Mouse (Mus musculus): ENCODE results near the gene Sox18. TPM values are rescaled to one million over a fixed set of nuclear protein-coding genes. Genes with fewer than 3 reads are reported as not detected.

The Sox18 gene
- total RNA-seq, 1 experiment from 2014 or later: not detected

DNA sequence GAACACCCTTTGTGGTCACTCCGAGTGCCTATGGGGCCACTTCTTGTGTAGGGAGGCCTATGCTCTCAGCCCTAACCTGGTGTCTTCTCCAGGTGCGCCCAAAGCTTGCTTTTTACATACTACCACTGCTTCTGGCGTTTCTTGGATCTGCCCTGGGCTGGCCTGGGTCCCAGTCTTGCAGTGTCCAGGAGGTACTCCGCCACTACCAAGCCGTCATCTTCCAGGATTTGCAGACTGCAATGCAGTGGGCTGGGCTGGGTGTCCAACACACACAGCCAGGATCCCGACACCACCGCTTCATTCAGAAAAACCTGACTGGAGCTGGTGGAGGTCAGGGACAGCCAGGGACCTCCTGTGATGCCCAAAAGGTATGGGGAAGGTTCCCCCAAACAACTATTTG lies 12.9 kb downstream of the Sox18 start:
- no peak for ATAC-seq (replicated peaks; ENCODE audit: insufficient number of reproducible peaks, low FRiP score, low TSS enrichment, poor library complexity, severe bottlenecking)

DNA sequence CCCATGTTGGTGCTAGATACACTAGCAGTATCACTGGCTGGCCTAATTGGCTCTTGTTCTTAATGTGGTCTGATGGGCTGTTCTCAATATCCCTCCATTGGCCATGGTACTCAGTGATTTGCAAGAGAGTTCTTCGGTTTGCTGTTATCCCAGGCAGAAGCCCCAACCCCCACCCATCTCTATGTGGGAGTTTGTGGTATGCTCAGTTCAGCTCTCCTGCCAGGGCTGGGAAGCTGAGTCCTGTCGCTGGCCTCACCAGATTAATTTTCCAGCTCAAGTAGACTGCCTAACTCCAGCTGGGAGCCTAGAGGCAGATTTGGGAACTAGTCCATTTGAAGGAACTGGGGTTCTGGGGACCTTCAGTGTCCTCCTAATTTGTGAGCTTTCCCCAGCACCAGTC lies 14.0 kb downstream of the Sox18 start:
- ATAC-seq (replicated peaks; ENCODE audit: insufficient number of reproducible peaks, low FRiP score, low TSS enrichment, poor library complexity, severe bottlenecking): no peak

DNA sequence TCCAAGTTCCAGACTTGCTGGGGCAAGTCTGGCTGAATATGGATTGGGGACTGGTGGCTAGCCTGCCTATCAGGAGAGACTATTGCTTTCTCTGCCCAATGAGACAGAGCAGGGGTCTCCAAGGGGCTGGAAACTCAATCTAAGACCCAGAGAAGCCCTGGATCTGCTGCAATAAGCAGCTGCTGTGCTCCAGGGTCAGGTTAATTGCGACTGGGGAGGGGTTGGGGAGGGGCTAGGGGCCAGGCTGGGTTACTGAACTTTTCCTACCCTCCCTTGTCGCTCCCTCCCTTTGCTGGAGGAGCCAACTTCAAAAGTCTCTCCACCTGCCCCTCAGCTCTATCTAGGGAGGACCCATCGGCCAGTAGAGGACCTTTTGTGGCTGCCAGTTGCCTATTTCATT lies 14.7 kb downstream of the Sox18 start, which contains the start of gene Gm29797:
Gene Gm29797 (plus strand): TSS at position 301 of the 400 bp plus-strand sequence.
- ATAC-seq (replicated peaks; ENCODE audit: insufficient number of reproducible peaks, low FRiP score, low TSS enrichment, poor library complexity, severe bottlenecking): no peak

DNA sequence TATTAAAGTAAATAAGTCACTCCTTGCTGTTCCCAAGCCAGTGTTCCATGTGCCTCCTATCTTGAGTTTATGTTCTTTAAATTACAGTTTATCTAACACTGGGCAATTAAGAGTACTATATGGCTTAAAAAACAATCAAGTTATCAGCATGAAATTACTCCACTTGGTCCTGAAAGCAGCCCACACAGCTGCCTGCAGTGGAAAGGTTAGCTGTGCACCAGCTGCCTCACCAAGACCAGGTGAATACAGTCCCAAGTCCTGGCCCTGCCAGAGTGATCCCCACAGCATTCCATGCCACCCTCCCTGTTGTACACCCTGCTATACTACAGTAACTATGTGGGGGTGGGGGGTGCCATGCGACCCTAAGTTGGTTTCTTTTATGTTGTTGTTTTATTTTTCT lies 17.9 kb downstream of the Sox18 start:
- ATAC-seq (replicated peaks; ENCODE audit: insufficient number of reproducible peaks, low FRiP score, low TSS enrichment, poor library complexity, severe bottlenecking): no peak

DNA sequence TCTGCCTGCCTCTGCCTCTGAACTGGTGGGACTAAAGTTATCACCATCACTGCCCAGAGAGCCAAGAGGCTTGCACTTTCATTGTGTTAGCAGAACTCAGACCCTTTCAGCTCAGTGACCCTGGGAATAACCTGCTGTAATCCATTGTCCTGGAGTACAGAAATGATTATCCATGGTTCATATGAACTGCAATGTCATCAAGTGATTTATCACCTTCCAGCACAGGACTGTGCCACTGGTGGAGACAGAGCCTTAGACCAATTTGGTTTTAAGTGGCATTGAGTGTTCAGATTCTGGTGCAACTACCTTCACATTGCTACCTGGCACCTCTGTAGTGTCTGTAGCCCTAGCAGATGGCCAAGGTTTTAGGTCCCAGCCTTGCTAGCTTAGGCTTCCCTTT lies 18.4 kb downstream of the Sox18 start:
- ATAC-seq (replicated peaks; ENCODE audit: insufficient number of reproducible peaks, low FRiP score, low TSS enrichment, poor library complexity, severe bottlenecking): no peak

DNA sequence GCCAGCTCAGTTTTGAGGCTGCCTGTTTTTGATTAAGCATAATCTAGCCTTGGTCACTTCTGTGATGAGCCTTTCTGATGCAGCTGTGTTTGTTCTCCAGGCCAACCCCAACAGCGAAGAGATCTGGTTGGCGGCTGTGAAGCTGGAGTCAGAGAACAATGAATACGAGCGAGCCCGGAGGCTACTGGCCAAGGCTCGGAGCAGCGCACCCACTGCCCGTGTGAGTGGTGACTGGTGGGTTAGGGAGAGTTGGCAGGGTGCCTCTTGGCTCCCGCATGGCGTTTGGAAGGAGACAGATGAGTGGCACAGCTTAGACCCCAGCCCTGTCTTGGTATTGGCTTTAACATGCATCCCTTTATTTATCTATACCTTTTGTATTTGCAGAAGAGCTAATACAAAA lies 22.5 kb downstream of the Sox18 start:
- ATAC-seq (replicated peaks; ENCODE audit: insufficient number of reproducible peaks, low FRiP score, low TSS enrichment, poor library complexity, severe bottlenecking): no peak

DNA sequence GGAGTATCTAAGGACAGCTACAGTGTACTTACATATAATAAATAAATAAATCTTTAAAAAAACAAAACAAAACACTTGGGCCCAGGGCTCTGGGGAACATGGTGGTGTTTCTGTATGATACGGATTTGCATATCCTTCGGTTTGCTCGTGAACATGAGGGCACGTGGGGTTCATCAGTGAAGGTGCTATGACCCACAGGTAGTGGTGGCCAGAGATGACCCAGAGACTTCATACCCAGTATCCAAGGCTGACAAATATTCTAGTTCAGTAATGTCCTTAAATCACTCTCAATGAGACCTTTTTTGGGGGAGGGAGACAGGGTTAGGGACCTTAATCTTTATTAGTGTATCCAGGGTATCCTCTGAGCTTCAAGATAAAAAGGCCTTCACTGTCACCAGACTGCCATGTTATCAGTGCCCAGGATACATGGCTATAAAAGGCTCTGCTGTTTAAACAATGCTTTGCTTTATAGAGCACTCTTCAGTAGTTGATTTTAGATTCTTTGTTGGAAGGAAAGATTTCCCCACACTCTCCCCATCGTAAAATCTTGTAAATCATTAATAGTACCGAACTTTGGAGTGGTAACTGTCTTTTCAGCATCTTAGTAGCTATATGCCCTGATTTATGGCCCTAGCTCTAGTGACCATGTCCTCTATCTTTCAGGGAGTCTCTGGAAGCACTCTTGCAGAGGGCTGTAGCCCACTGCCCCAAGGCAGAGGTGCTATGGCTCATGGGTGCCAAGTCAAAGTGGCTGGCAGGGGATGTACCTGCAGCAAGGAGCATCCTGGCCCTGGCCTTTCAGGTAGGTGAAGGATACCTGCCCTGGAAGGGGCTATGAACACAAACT lies 24.6 kb downstream of the Sox18 start:
- no peak for ATAC-seq (replicated peaks; ENCODE audit: insufficient number of reproducible peaks, low FRiP score, low TSS enrichment, poor library complexity, severe bottlenecking)

DNA sequence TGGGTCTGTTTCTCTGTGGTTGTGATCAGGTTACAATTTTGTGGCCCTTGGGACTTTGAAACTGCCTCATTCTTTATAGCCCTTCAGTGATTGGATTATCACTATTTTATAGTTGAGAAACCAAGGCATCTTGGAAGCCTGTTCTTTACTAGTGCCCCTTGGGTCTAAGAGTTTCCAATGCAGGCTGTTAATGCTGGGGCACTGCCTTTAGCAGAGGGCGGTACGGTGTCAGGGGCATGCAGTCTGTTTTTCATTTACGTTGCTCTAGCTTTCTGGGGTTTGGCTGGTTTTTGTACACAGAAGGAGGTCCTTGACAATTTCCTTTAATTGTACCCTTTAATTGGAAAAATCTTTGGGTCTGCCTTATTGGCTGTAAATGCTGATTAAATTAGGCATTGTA lies 25.8 kb downstream of the Sox18 start:
- ATAC-seq (replicated peaks; ENCODE audit: insufficient number of reproducible peaks, low FRiP score, low TSS enrichment, poor library complexity, severe bottlenecking): no peak

DNA sequence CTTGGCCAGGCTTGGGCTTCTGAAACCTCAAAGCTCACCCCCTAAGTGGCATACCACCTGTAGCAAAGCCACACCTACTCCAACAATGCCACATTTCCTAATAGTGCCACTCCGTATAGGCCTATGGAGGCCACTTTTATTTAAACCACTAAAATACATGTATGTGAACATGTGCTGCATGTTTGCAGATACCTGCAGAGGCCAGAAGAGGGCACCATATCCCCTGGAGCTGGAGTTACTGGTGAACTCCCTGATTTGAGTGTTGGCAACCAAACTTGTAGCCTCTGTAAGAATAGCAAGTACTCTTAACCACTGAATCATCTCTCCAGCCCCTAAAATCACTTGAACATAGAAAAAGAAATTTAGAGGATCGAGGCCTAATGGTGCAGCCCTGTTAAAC lies 27.1 kb downstream of the Sox18 start:
- peak; percentile 68 for ATAC-seq (replicated peaks; ENCODE audit: insufficient number of reproducible peaks, low FRiP score, low TSS enrichment, poor library complexity, severe bottlenecking)

DNA sequence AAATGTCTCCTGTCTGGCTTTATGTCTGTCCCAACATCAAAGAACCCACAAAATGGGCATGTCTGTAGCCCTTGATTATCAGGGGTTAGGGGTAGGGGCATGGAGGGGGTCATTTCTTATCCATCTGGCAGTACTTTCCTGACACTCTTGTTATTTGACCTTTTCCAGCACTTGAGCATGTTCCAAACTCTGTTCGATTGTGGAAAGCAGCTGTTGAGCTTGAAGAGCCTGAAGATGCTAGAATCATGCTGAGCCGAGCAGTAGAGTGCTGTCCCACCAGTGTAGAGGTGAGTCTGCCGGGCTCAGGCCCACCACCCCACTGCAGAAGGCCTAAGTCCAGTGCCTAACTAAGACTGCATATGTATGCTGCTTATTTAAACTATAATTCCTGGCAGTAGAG lies 35.6 kb downstream of the Sox18 start:
- ATAC-seq (replicated peaks; ENCODE audit: insufficient number of reproducible peaks, low FRiP score, low TSS enrichment, poor library complexity, severe bottlenecking): no peak

DNA sequence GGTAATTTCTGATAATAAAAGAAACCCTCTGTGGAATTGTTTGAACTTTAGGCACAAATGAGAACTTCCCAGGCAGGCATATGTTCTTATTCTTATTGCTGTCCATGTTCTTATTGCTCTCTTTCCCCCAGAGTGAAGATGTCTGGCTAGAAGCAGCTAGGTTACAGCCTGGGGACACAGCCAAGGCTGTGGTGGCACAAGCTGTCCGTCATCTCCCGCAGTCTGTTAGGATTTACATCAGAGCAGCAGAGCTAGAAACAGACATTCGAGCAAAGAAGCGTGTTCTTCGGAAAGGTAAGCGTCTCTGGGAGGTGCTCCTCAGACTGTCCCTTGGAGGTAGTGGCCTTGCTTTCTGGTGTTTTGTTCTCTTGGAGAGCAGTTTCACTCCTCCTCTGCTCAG lies 38.8 kb downstream of the Sox18 start:
- ATAC-seq (replicated peaks; ENCODE audit: insufficient number of reproducible peaks, low FRiP score, low TSS enrichment, poor library complexity, severe bottlenecking): no peak

DNA sequence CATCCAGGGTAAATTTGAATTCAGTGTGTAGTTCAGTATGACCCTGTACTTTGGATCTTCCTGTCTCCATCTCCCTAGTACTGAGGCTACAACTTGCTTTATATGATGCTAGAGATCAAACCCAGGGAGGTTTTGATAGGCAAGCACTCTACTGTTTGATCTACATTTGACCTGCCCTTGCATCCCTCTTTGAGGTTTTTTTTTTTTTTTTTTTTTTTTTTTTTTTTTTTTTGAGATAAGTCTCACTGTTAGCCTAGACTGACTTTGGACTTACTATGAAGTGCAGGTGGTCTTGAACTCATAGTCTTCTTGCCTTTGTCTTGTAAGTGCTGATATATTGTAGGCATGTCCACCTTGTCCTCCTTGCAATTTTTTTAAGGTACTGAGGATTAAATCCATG lies 43.0 kb downstream of the Sox18 start:
- ATAC-seq (replicated peaks; ENCODE audit: insufficient number of reproducible peaks, low FRiP score, low TSS enrichment, poor library complexity, severe bottlenecking): no peak

DNA sequence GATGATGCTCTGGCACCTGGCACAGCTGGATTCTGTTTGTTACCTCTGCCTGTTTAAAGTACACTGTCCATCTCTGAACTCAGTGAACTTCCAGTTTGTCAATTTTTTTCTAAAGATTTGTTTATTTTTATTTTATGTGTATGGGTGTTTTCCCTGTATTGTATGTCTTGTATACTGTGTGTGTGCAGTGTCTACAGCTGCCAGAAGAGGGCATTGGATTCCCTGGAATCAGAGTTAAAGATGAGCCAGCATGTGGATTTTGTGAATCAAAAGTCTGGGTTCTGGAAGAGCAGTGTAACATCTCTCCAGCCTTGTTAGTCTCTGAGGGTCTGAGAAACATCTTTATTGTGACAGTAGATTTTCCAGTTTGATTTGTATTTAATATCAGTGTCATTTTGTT lies 48.0 kb downstream of the Sox18 start:
- no peak for ATAC-seq (replicated peaks; ENCODE audit: insufficient number of reproducible peaks, low FRiP score, low TSS enrichment, poor library complexity, severe bottlenecking)

Other genes starting within 250 kb of the Sox18 start
- 2.3 to 4.3 TPM (median 3.8 TPM) in 3 replicates for gene Zbtb46, start 212.2 kb downstream of the Sox18 start, total RNA-seq (2017)
- not detected in 3 replicates for gene Abhd16b, start 178.4 kb downstream of the Sox18 start, total RNA-seq (2017)
- 87.5 to 134 TPM (median 104 TPM) in 3 replicates for gene Tpd52l2, start 174.5 kb downstream of the Sox18 start, total RNA-seq (2017)
- 47.3 to 71.5 TPM (median 52.6 TPM) in 3 replicates for gene Dnajc5, start 151.2 kb downstream of the Sox18 start, total RNA-seq (2017)
- 106 to 183 TPM (median 161 TPM) in 3 replicates for gene Uckl1, start 86.7 kb downstream of the Sox18 start, total RNA-seq (2017)
- 65.7 to 104 TPM (median 96.6 TPM) in 3 replicates for gene Prpf6, start 79.8 kb downstream of the Sox18 start, total RNA-seq (2017)
- gene Zfp512b, start 78.8 kb downstream of the Sox18 start, total RNA-seq (2017): 6.6 to 20.6 TPM (median 10.2 TPM) in 3 replicates
- 1.5 to 5.5 TPM (median 4.5 TPM) in 3 replicates for gene Samd10, start 72.4 kb downstream of the Sox18 start, total RNA-seq (2017)
- not detected in 3 replicates for gene Gm29797, start 14.6 kb downstream of the Sox18 start, total RNA-seq (2017)
- gene Tcea2, start 8.7 kb upstream of the Sox18 start, total RNA-seq (2017): 3.8 to 20.0 TPM (median 10.0 TPM) in 3 replicates
- 102 to 134 TPM (median 128 TPM) in 3 replicates for gene Rgs19, start 22.3 kb upstream of the Sox18 start, total RNA-seq (2017)
- gene Lkaaear1, start 26.8 kb upstream of the Sox18 start, total RNA-seq (2017): not detected in 3 replicates
- gene Oprl1, start 43.4 kb upstream of the Sox18 start, total RNA-seq (2017): 0.19 TPM in 1 of 3 replicates, not detected in the others
- gene Myt1, start 91.7 kb upstream of the Sox18 start, total RNA-seq (2017): 0.29 TPM in 1 of 3 replicates, not detected in the others
- 27.3 to 61.6 TPM (median 42.9 TPM) in 3 replicates for gene Pcmtd2, start 166.2 kb upstream of the Sox18 start, total RNA-seq (2017)
- 20.3 to 27.7 TPM (median 24.9 TPM) in 3 replicates for gene Polr3k, start 192.7 kb upstream of the Sox18 start, total RNA-seq (2017)